Mouse (Mus musculus) MN1 (cell line): ENCODE measurements around the gene Akt1.

Experiments
- DNase-seq: peaks from one replicate; pipeline ENCODE4 v3.0.0-alpha.2; 2016; ENCODE audit warnings: low spot score

Gene Akt1

GRCm38 (mm10) chr12:112627097-112627881, 47.4 kb downstream of the Akt1 start:
- no peak for DNase-seq

- DNase-seq: no peak
Measured at GRCm38 (mm10) chr12:112626455-112626854, 48.2 kb downstream of the Akt1 start.

DNA sequence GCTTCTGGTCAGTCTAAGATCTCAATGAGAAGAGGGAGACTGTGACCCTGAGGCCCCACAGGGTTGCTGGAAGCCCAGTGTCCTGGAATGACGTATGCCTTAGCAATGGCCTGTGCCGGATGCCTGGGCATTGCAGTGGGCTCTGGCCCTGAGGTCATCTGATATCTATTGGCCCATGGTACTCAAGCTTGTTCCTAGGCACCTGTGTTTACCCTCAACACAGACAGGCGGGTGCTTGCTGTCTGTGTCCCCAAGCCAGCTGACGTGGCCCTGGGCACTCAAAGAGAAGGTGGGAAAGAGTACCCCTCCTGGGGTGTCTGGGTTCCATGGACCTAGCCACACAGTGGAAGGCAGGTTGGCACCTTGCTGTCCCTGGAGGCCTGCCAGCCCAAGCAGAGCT, 49.0 kb downstream of the Akt1 start:
- DNase-seq: no peak

DNA sequence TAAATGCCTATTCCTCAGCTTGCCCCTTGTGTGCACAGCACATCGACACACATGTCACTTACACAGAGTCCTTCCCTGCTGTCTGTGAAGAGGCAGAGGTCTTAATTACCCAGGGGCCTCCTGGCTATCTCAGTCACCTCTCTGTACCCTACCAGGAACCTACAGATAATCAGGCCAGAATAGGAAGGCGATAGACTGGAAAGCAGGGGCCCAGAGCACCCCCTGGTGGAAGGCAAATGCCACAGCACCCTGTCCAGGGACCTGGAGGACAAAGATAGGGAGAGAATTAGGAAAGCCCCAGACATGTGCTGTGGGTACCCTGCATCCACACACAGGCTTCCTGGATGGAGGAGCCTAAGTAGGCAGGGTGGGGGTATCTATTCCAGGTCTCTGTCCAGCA, 50.9 kb downstream of the Akt1 start:
- DNase-seq: peak; percentile 55

- no peak for DNase-seq
Measured at GRCm38 (mm10) chr12:112621900-112622299, 52.8 kb downstream of the Akt1 start.

- DNase-seq: no peak
Measured at GRCm38 (mm10) chr12:112620354-112621061, 54.2 kb downstream of the Akt1 start.

- peak; percentile 54 for DNase-seq
Measured at GRCm38 (mm10) chr12:112619686-112620353, 54.9 kb downstream of the Akt1 start, which contains the start of gene Adssl1. Gene Adssl1, plus strand, starts transcription at chr12:112620045.

DNA sequence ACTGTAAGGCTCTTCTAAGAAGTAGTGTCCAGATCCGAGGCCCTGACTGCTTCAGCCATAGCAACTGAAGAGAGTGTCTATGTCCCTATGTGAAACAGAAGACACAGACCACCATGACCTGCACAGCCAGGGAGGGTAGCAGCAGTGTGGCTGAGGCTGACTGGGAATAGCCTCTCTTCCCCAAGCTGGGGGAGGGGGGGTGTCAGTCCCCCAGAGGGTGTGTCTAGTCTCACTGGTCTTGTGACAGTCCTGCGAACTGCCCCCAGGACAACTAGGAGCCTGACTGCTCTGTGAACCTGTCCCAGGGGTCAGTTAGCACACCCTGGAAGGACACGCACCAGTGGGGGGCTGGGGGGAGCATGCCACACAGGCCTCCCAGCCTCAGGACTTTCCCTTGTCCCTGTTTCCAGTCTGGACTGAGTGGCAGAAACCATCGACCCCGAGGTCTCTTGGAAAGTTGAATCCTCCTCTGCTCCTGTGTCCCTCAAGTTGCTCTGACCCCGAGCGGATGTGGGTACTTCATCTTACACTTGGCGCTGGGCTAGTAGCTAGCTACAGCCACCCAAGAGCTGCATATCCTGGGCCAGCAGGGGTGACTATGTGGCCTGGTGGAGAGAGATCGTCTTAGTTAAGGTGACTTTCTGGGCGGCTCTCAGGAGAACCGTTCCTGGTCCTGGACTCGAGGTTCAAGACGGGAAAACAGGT, 55.6 kb downstream of the Akt1 start:
- DNase-seq: no peak

- DNase-seq: peak; percentile 31
Measured at GRCm38 (mm10) chr12:112617898-112618380, 56.7 kb downstream of the Akt1 start.

DNA sequence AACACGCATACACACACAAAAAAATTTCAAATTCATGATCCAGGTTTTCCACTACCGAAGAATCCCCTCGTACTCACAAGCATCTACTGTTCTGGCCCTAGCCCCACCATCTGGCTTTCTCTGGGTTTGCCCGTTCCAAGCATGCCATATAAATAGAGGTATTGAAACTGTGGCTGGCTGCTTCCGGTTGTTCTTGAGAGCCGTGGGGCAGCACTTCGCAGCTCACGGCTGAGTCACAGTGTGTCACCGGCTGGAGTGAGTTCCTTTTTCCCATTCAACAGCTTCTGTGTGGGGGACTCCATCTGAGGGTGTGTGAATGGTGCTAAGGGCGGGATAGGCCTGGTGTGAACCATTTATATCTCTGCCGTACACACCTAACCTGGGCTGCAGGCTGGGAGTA, 57.5 kb downstream of the Akt1 start:
- no peak for DNase-seq

- DNase-seq: no peak
Measured at GRCm38 (mm10) chr12:112616668-112617067, 58.0 kb downstream of the Akt1 start.

DNA sequence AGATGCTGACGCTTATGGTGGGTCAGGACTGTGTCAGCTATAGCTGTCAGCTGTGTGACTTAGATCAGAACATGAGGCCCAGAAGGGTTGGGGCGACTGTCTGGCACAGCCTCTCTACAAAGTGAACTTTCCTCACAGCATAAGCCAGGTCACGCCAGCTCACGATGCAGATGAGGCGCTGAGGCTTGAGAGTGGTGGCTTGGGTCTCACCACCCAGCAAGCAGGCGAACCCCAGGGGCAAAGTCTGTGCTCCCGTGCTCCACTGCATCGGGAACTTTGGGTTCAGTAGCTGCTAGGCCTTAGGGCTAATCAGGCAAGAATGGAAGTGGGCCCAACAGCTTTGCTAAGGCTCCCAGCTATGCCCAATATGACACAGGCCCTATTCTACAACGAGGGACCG, 65.7 kb downstream of the Akt1 start:
- no peak for DNase-seq

DNA sequence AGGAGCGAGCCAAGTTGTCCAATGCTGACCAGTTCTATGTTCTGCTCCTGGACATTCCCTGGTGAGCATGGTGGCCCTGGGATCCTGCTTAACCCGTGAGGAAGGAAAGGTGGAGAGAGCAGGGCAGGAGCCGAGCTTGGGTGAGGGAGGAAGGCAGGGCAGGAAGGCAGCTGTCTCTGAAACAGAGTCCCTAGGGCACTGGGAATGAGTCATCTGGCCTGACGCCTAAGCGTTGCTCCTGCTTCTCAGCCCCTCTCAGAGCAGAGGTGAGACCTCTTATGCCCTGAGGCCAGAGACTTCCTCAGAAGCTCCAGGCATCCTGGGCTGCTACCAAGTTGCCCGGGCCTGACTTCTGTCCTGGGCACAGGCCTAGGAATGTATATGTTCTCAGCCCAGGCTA, 67.7 kb downstream of the Akt1 start:
- DNase-seq: peak; percentile 72

GRCm38 (mm10) chr12:112605766-112606165, 68.9 kb downstream of the Akt1 start:
- peak; percentile 62 for DNase-seq

DNA sequence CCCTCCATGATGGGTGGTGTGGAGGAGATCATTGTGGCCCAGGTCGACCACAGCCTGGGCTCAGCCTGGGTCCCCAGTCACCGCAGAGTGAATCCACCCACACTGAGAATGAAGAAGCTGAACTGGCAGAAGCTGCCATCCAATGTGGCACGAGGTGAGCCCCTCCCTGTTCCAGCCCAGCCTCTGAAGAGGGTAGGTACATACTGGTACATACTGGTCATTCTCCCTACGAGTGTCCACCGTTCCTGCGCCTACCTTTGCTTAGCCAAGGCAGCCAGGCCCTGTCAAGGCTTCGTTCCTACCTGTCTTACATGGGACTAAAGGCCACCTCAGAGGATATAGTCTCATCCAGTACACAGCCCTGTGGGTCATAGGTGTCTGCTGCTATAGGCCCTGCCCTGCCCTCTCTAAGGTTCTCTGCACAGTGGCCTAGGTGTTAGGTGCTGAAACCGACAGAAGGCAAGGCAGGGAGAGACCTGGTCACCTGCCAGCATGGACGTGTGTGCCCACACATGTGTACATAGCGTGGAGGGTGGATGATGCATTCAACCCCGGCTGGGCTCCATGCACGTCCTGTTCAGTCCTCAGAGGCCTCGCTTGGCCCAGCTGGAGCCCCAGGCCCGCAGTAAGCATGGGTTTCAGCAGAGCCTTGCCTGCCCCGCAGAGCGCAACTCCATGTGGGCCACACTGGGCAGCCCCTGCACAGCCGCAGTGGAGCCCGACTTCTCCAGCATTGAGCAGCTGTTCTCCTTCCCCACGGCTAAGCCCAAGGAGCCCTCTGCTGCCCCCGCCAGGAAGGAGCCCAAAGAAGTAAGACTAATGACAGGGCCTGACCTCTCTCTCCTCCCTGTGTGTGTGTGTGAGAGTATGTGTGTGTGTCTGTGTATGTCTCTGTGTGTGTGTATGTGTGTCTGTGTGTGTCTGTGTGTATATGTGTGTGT, 69.7 kb downstream of the Akt1 start:
- DNase-seq: peak; percentile 58

GRCm38 (mm10) chr12:112604022-112604421, 70.7 kb downstream of the Akt1 start:
- DNase-seq: no peak
